Mouse (Mus musculus): ENCODE results near the gene Immp2l.

Gene Immp2l

DNA sequence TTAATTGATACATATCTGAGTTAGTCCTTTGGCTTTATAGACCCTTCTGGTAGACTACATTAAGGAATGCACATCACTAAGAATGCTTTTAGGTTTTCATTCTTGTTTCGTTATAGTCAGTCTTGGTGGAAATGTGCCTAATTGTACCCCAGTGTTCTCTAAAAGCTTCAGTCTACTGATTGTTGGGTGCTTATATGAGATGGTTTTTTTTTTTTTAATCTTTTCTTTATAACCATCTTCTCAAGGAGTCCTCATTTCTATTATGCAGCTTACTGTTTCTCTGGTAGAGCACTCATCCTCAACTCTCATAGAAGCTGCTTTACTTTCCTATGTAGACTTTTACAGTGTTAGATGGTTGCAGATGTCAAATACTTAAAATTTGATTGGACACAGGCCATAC, 855.1 kb downstream of the Immp2l start:
- no peak for DNase-seq

DNA sequence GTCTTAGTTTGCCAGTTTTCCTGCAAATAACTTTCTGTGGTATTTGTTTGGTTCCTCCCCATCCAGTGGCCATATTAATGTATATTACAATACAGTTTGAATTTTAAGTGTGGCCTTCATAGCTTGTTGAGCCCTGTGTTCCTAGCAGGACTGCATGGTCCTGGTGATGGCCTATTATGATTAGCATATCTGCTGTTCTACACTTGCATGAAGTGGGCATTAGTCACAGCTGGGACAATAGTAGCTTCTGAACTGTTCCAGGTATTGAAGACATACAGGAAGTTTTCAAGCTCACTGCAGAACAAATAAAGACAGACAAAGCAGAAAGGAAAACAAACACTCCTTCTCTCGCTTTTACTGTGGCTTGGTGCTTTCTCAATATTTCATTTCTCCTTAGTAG, 855.5 kb downstream of the Immp2l start:
- no peak for DNase-seq

DNA sequence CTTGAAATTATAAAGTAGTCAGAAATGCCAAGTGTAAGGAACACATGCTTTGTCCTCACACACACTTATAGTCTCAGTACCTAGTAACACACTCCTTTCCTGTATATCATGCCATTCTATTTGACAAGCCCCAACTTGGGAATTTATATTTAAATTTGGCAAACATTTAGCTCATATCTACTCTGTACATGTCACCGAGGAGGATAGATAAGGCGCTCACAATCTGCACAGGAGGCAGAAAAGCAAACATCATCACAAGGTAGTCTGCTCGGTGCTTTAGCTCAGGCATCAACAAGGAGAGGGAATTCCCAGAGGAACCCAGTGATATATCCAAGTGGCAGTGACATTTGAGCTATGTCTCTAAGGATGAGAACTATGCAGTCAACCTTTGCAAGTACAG, 856.9 kb downstream of the Immp2l start:
- no peak for DNase-seq

DNA sequence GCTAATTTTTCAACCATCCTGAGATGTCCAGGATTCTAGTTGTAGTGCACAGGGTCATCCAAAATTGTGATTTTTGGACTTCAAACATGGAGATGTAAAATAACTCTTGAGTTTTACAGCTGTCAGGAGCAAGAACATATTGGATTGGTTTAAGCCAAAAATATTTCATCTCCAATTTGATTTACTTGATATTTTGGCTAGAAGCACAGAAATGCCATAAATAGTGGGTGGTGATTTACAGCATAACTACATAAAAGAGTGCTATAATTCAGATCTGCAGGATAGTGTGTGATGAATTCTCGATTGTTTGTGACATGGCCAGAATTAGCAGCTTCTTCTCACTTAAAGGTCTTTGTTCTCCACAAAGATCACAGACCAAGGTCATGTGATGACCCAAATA, 884.1 kb downstream of the Immp2l start:
- no peak for DNase-seq

DNA sequence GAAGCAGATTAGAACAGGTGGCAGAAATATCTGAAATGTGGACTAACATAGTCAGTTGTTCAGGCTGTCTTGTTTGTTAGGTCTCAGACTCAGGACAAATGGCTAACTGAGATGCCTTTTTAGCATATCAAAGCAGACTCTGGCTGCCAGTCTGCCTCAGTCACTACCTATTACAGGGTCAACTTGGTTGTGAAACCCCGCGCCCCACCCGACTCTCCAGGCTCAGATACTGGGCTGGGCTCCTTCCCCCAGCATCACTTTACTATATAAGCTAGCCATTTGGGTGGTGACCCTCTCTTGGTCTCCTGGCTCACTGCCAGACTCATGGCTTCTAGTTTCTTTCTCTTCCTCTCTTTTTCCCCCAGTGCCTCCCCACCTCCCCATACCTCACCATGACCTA, 887.7 kb downstream of the Immp2l start:
- no peak for DNase-seq

DNA sequence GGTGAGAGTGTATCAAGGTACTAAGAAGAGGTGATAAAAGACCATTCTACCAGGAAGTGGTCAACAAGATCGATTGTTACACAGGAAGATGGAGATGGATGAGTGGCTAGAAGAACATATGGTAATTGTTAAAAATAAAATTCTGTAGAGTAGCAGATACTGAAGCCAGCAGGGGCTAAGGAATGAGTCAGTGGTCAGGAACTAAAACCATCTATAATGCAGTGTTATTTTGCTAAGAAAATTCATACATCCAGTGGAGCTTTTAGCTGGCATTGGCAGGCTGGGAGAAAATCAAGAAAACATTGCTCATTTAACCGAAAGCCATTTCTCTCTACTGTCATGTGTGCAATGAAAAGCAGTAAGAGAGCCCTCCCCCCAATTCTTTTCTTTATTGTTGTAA, 913.9 kb downstream of the Immp2l start:
- DNase-seq, result no peak

DNA sequence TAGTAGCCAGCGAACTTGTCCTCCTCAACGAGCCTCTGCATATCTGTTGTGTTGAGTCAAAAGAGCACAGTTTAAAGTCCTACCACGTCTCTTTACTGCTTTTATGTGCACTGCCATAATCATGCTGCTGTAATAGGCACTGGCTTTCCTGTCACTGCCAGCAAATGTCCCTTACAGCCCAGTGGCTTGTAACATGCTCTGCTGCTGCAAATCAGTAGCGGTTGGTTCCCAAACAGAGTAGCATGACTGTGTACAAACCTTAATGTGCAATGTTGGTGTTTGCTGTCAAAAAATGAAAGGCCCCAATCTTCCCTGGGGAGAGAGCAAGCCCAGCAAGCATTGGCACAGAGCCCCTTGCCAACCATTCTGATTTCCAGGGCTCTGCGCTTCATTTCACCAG, 918.0 kb downstream of the Immp2l start:
- DNase-seq, result no peak

DNA sequence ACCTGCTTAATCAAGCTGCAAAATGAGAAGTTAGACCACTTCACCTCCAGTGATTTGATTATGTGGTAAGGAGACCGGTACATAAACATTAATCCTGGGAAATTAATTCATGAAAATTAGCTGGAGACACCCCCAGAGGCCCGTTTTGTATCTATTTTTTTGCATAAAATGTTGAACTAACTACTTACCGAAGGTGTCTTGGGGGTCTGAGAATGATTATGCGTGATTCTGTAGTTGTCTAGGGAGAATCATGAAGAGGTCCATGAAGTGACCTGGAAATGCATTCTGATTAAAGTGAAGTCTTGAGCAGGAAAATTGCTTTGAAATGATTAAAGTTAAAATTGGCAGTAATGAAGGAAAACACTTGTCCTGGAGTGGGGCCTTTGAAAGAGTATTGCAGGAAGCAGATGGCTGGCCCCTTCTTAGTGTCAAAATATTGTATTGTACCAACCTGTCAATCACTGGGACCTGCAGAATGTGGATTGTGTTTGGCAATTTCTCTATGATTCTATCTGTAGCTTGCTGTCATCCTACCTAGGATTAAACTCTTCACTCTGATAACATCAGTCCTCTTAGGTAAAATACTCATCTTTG, 920.3 kb downstream of the Immp2l start:
- DNase-seq, result no peak

DNA sequence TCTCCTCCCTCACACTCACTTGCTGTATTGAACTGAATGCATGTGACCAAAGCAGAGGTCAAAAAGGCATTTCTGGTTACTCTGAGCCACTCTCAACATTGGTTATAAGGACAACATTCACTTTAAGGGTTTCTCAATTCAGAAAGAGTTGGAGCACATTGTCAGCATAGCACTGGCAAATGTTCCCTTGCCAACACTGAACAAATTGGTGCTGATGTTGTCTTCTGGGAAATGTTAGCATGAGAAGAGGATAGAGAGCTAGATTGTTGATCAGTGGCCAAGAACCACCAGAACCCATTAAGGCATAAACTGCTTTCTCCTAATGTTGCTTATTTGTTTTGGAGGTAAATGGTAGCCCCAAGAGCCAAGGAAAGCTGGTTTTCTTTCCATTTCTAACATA, 922.6 kb downstream of the Immp2l start:
- no peak for DNase-seq

DNA sequence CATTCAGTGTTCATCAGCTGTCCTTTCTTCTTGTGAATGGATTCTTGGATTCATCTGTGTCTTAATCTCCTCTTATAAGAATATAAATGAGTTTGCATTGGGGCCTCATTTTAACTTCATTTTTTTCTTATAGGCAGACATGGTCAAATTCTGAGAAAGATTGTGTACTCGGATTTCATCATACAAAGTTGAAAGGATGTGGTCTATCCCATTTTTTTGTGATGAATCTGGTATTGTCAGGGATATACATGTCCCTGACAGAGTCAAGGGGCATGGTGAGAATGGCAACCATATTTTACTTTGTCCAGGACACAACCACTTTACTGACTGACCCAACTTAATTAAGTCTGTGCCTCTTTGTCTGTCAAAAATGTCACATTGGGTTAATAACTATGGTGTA, 925.5 kb downstream of the Immp2l start:
- DNase-seq, result no peak

DNA sequence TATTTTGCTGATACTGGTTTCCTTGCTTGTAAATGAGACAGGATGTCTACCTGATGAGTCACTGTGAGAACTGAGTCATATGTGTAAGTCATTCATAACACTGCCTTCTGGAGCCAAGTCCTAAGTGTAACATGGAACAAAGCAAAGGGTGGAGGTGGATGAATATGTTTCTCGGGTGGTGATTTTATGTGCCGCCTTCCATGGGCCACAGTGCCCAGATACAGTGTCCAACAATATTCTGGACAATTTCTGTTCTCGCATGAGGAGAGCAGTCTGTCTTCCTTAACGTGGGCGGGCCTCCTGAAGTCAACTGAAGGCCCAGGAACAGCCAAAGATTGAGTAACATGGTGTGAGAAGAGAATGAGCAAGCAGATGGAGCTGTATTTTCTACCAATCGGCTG, 926.0 kb downstream of the Immp2l start:
- no peak for DNase-seq

DNA sequence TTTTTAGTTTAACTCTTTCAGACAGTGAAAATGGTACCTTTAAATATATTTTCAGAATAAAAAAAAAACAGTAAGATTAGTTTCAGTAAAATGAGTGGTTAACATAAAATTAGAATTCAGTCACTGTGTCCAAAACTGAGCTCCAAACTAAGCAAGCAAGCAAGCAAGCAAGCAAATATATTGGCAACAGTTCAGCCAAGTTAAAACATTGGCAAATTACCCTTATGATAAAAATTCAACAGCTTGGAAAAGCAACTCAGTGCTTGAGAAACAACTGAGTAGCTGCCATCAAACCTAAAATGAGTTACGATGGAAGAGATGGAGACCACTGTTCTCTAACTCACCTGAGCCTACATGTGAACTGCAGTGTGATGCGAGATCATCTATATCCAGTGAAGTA, 926.8 kb downstream of the Immp2l start:
- no peak for DNase-seq

DNA sequence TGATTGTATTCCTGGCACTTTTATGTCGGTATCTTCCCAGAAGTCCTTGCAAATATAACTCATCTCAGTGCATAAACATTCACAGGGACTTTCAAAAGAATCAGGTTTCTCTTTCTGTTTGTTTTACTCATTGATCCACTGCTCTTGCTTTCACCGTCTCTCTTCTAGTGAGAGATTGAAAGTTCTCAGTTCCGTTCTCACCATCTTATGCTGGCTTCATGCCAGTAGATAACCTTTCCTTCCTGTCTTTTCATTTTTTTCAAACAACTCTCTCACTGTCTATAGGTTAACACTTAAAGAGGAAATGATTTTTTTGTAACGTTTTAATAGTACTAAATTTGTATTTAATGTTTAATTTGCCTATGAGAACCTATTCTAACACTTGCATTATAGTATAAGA, 937.1 kb downstream of the Immp2l start:
- DNase-seq, result no peak

DNA sequence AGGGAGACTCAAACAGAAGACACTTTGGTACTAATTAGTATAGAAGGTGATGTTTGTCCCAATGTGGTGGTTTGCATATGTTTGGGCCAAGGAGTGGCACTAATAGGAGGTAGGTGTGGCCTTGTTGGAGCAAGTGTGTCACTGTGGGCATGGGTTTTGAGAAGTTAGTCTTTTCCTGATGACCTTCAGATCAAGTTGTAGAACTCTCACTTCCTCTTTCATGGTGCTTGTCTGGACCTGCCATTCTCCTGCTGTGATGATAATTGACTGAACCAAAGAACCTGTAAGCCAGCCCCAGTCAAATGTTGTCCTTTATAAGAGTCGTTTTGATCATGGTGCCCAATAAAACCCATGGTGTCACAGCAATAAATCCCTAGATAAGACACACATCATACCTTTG, 967.5 kb downstream of the Immp2l start:
- no peak for DNase-seq

All from thymus, postnatal 4 days (tissue).